Mouse (Mus musculus) hindbrain, embryonic 16.5 days (tissue): ENCODE results near the gene Arhgap23. TPM values are rescaled to one million over a fixed set of nuclear protein-coding genes. Genes with fewer than 3 reads are reported as not detected.

Experiments
- ATAC-seq: fragments of 200-750 bp; cut with Nextera tagmentation; 2 replicates; pipeline ENCODE4 v1.8.0; 2017; ENCODE audit warnings: moderate TSS enrichment, moderate library complexity
- H3K27ac ChIP-seq: fragments of 300-500 bp; sonication (generic); 2 replicates; pipeline ENCODE4 v1.5.1; 2014; ENCODE audit warnings: low read depth, mild to moderate bottlenecking, control low read depth, low read length, moderate library complexity
- H3K27me3 ChIP-seq: fragments of 300-500 bp; sonication (generic); replicated peaks from 2 replicates; pipeline ENCODE4 v1.6.1; 2014; ENCODE audit warnings: low read length; ENCODE audit not compliant: control insufficient read depth, insufficient read depth
- H3K36me3 ChIP-seq: fragments of 300-500 bp; sonication (generic); 2 replicates; pipeline ENCODE4 v1.6.1; 2014; ENCODE audit warnings: mild to moderate bottlenecking, low read length, moderate library complexity, mixed read lengths; ENCODE audit not compliant: control insufficient read depth, insufficient read depth
- H3K4me1 ChIP-seq: fragments of 300-500 bp; sonication (generic); 2 replicates; pipeline ENCODE4 v1.6.1; 2014; ENCODE audit warnings: low read depth, low read length; ENCODE audit not compliant: control insufficient read depth, insufficient read depth
- H3K4me2 ChIP-seq: fragments of 300-500 bp; sonication (generic); 2 replicates; pipeline ENCODE4 v1.6.1; 2014; ENCODE audit warnings: mild to moderate bottlenecking, low read length, control low read depth, moderate library complexity
- H3K4me3 ChIP-seq: fragments of 300-500 bp; sonication (generic); 2 replicates; pipeline ENCODE4 v1.5.1; 2014; ENCODE audit warnings: mild to moderate bottlenecking, low read length, control low read depth, moderate library complexity
- H3K9ac ChIP-seq: fragments of 300-500 bp; sonication (generic); 2 replicates; pipeline ENCODE4 v1.6.1; 2014; ENCODE audit warnings: low read depth, mild to moderate bottlenecking, control low read depth, low read length, moderate library complexity
- H3K9me3 ChIP-seq: fragments of 300-500 bp; sonication (generic); 2 replicates; pipeline ENCODE4 v1.6.1; 2014; ENCODE audit warnings: mild to moderate bottlenecking, low read length, moderate library complexity; ENCODE audit not compliant: control insufficient read depth
- WGBS: fragments of 180-500 bp; shearing (Covaris S2); extraction: QIAGEN DNeasy Blood & Tissue Kit; methylation state at CpG from one replicate; pipeline ENCODE4 v1.1.7; 2014; 5-methylcytosine and 5-hydroxymethylcytosine counted together
- polyA plus RNA-seq: library from polyadenylated mRNA; unstranded; fragments of >200 nt; fragmentation: Nextera tagmentation; extraction: Ambion mirVana; gene quantifications from 2 replicates; pipeline ENCODE4 v1.2.1, GENCODE M21; 2015

Arhgap23 gene
- polyA plus RNA-seq, 1 experiment from 2014 or later: 9.4 TPM

DNA sequence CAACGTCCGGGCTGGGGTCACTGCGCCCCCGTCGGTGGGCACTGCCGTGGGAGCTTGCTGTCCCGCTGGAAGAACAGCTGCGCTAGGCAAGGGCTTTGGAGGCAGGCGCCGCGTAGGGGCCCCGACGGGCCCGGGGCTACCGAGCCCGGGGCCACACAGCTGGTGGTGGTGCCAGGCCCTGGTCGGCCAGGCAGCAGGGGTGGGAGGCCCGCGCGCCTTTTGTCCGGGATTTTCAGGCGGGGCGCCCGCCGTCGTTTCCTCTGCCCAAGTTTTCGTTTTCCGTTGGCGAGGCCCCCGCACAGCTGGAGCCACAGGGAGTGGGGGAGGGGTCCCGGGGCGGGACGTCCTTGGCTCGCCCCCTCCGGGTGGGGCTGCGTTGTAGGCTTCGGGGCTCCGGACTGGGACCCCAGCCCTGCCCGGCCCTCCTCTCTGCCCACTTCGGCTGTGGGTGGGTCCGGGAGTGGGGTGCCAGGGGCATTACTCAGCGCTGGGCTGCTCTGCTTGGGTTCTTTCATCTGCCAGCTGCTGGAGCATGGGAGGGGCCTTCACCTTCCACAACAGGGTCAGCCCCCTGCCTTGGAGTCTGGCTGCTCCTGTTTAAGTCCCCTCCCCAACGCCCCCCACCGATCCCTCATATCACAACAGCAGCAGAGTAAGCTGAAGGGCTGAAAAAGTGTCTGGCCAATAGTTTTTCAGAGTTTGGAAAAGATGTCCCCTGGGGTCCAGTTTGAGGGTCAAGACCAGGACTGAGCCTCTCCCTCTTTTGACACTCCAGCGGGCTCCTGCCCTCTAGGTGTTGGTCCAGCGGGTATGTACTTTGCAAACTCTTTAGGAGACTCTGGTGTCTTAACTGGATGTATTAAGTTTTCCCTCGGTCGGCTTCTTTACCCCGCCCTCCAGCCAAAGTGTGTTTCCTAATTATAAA is 641 bp downstream of the Arhgap23 start:
- Histone ChIP-seq H3K4me3 (peak overlapping the region; percentile 47), H3K9ac (peak overlapping the region; percentile 65), H3K4me1 (peaks cover 6% of the 10 kb centered on the region), H3K4me2 (peak overlapping the region; percentile 65), H3K9me3 (no peaks in the 10 kb centered on the region), H3K36me3 (no peaks in the 10 kb centered on the region), H3K27ac (peak overlapping the region; percentile 66; the same call in 1 of the 2 replicates), H3K27me3 (0 out of 2 replicates have a peak, but pooled peaks cover 3% of the 10 kb centered on the region)
- 4% methylated on average over 49 of the region's 49 CpGs for WGBS
- no peak for ATAC-seq

- no peaks in the 10 kb centered on the region for H3K9me3 ChIP-seq
- H3K27me3 ChIP-seq: 0 out of 2 replicates have a peak, but pooled peaks cover 3% of the 10 kb centered on the region
- peaks cover 6% of the 10 kb centered on the region for H3K4me1 ChIP-seq
- no peak for ATAC-seq
- H3K9ac ChIP-seq: no peak overlapping the region
- 9% methylated on average over 5 of the region's 5 CpGs for WGBS
- no peaks in the 10 kb centered on the region for H3K36me3 ChIP-seq
- 0 out of 2 replicates have a peak overlapping the region, but pooled peaks have one; percentile 1 for H3K4me2 ChIP-seq
- no peak overlapping the region for H3K27ac ChIP-seq
- no peak overlapping the region for H3K4me3 ChIP-seq
Observed at GRCm38 (mm10) chr11:97416637-97417035, 1.3 kb downstream of the Arhgap23 start.

GRCm38 (mm10) chr11:97418834-97419539 is 3.7 kb downstream of the Arhgap23 start:
- H3K36me3 ChIP-seq: no peaks in the 10 kb centered on the region
- H3K27me3 ChIP-seq: 0 out of 2 replicates have a peak, but pooled peaks cover 3% of the 10 kb centered on the region
- no peaks in the 10 kb centered on the region for H3K9me3 ChIP-seq
- no peak overlapping the region for H3K4me3 ChIP-seq
- H3K4me2 ChIP-seq: no peak overlapping the region
- WGBS: 54% methylated on average over 14 of the region's 14 CpGs
- no peak for ATAC-seq
- H3K9ac ChIP-seq: peak overlapping the region; percentile 26; the same call in 1 of the 2 replicates
- H3K4me1 ChIP-seq: peaks cover 6% of the 10 kb centered on the region
- no peak overlapping the region for H3K27ac ChIP-seq

DNA sequence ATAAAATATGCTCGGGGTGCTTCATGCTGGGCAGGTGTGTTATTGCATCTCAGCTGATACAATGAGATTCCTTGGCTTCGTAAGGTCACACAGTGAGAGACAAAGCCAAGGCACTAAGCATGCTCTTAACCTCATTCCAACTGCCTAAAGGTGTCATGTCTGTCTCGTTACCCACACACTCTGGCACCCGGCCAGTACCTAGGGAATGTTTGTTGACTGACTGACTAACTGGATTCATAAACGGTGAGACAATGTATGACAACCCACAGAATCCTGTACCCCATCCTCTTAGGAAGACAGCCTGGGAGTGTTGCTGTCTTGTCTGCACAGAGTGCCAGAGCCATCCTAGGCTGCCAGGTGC is 4.2 kb downstream of the Arhgap23 start:
- no peak for ATAC-seq
- WGBS: 65% methylated on average over 5 of the region's 5 CpGs
- H3K4me2 ChIP-seq: no peak overlapping the region
- no peaks in the 10 kb centered on the region for H3K36me3 ChIP-seq
- no peak overlapping the region for H3K9ac ChIP-seq
- peaks cover 6% of the 10 kb centered on the region for H3K4me1 ChIP-seq
- 0 out of 2 replicates have a peak, but pooled peaks cover 2% of the 10 kb centered on the region for H3K27me3 ChIP-seq
- no peak overlapping the region for H3K27ac ChIP-seq
- H3K4me3 ChIP-seq: no peak overlapping the region
- no peaks in the 10 kb centered on the region for H3K9me3 ChIP-seq

GRCm38 (mm10) chr11:97422507-97422906 is 7.2 kb downstream of the Arhgap23 start:
- Histone ChIP-seq H3K4me1 (peaks cover under 1% of the 10 kb centered on the region; the same call in 1 of the 2 replicates), H3K27ac (no peak overlapping the region), H3K4me3 (no peak overlapping the region), H3K9ac (no peak overlapping the region), H3K27me3 (no peaks in the 10 kb centered on the region), H3K4me2 (no peak overlapping the region), H3K36me3 (no peaks in the 10 kb centered on the region), H3K9me3 (no peaks in the 10 kb centered on the region)
- ATAC-seq: peak; percentile 46; the same call in 1 of the 2 replicates
- 35% methylated on average over 4 of the region's 4 CpGs for WGBS

GRCm38 (mm10) chr11:97424092-97424692 is 8.9 kb downstream of the Arhgap23 start:
- 67% methylated on average over 5 of the region's 5 CpGs for WGBS
- H3K27ac ChIP-seq: no peak overlapping the region

GRCm38 (mm10) chr11:97424802-97425201 is 9.5 kb downstream of the Arhgap23 start:
- H3K27ac ChIP-seq: no peak overlapping the region
- no peak overlapping the region for H3K4me3 ChIP-seq
- H3K4me2 ChIP-seq: no peak overlapping the region
- H3K9me3 ChIP-seq: no peaks in the 10 kb centered on the region
- H3K36me3 ChIP-seq: no peaks in the 10 kb centered on the region
- ATAC-seq: no peak
- 71% methylated on average over 3 of the region's 3 CpGs for WGBS
- H3K4me1 ChIP-seq: peaks cover 11% of the 10 kb centered on the region
- no peaks in the 10 kb centered on the region for H3K27me3 ChIP-seq
- no peak overlapping the region for H3K9ac ChIP-seq

More at GRCm38 (mm10) chr11:97424092-97424692, 8.9 kb downstream of the Arhgap23 start:
- ATAC-seq: no peak
- Histone ChIP-seq H3K9ac (no peak overlapping the region), H3K4me1 (peaks cover 11% of the 10 kb centered on the region), H3K9me3 (no peaks in the 10 kb centered on the region), H3K4me3 (no peak overlapping the region), H3K27me3 (no peaks in the 10 kb centered on the region), H3K4me2 (no peak overlapping the region), H3K36me3 (no peaks in the 10 kb centered on the region)

DNA sequence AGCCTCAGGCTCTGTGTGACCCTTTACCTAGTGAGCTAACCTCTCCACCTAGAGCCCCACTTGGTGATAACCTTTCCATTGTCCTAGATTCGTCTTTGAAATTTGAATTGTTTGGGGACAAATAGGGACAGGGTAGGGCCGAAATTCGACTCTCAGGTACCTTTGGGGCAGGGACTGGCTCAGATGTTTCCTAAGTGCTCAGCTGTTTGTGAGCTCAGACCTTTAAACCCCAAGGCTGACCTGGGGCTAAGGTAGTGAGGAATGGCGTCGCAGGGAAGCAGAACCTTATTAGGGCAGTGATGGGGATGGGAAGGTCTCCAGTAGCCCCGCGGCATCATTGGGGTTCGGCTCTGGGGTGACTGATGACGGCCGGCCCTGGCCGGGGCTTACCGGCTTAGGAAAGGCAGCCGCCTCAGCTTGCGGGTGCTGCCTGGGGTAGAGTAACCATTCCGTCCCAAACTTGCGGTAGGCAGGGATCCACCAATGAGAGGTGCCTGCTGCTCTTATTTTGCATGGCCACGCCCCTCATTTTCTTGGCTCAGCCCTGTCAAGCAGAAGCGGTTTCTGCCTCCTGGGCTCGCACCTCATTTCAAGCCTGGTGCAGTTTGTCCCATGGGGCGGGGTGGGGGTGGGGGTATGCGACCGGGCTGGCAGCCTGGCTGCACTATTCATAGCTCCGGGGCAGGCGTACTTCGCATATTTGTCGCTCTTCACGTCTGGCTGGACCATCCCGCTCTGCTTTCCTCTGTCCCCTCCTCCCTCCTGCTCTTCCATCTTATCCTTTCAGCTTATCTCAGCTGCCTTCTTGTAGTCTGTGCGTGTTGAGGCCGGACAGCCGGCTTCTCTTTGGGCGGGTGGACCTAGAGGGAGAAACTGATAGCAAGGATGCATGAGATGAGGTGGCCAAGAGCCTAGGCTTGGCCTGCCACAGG is 12.7 kb downstream of the Arhgap23 start:
- Histone ChIP-seq H3K9me3 (no peaks in the 10 kb centered on the region), H3K4me2 (peak overlapping the region; percentile 69), H3K4me3 (peak overlapping the region; percentile 40), H3K9ac (peak overlapping the region; percentile 47), H3K27ac (peak overlapping the region; percentile 13), H3K27me3 (no peaks in the 10 kb centered on the region), H3K4me1 (peaks cover 11% of the 10 kb centered on the region), H3K36me3 (no peaks in the 10 kb centered on the region)
- ATAC-seq: peak; percentile 83
- WGBS: 2% methylated on average over 32 of the region's 32 CpGs
